Comparison of ENCODE assay signal across 8 mouse cellular contexts in the genomic region with DNA sequence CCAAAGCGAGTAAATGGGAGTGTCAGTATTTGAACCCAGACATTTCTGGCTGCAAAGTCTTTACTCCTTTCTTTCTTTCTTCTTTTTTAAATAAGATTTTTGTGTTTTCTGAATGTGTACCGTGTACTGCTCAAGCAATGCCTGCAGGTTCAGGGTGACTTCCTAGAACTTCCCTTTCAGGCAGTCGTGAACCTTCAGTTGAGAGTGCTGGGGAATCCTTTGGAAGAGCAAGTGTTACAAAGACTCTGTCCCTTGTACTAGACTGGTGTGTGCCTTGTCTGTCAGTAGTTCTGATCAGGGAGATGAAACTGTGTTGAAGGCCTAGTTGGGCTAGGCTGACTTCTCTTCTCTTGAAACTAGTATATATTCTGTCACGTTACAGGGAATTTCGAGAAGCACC. TPM values are rescaled to one million over a fixed set of nuclear protein-coding genes. Genes with fewer than 3 reads are reported as not detected.
DNase-seq lines count a peak whose midpoint lies in the region; ATAC-seq and TF ChIP-seq lines count a peak whose summit lies in the region.

No protein-coding gene starts in this region.

- DNase-seq in spleen, adult 2 months (ENCODE audit: low read depth in 1 of 2, low spot score in 2 of 2): no peak
- DNase-seq in spleen, adult 18-20 months: no peak
- no peak for DNase-seq in cerebellum, adult 9-10 months
- DNase-seq in adrenal gland, postnatal 25 days: no peak
- DNase-seq in gastrocnemius, postnatal 4 days (ENCODE audit: low spot score in 2 of 2): no peak

- WGBS in spleen, adult 2 months: 23% methylated on average over 5 of the region's 5 CpGs
- 43% methylated on average over 5 of the region's 5 CpGs for WGBS in limb, embryonic 12.5 days
- WGBS in stomach, embryonic 15.5 days: 36% methylated on average over 5 of the region's 5 CpGs

- H3K27me3 ChIP-seq in spleen, adult 2 months (ENCODE audit: control insufficient read depth, insufficient read depth, low read length): no peaks in the 10 kb centered on the region
- no peaks in the 10 kb centered on the region for H3K27me3 ChIP-seq in limb, embryonic 12.5 days
- H3K27me3 ChIP-seq in stomach, embryonic 15.5 days (replicated peaks): no peaks in the 10 kb centered on the region

- H3K4me3 ChIP-seq in spleen, adult 2 months (ENCODE audit: extremely low read depth, insufficient read depth, insufficient read length): peak overlapping the region; percentile 96; the same call in 1 of the 2 replicates
- H3K4me3 ChIP-seq in embryonic fibroblast, embryonic 13.5 days (ENCODE audit: insufficient read depth, low read length): peak overlapping the region; percentile 73
- peak overlapping the region; percentile 70 for H3K4me3 ChIP-seq in limb, embryonic 12.5 days (replicated peaks)
- peak overlapping the region; percentile 83 for H3K4me3 ChIP-seq in stomach, embryonic 15.5 days (replicated peaks)

- H3K9me3 ChIP-seq in limb, embryonic 12.5 days: no peaks in the 10 kb centered on the region
- no peaks in the 10 kb centered on the region for H3K9me3 ChIP-seq in stomach, embryonic 15.5 days

- H3K27ac ChIP-seq in spleen, adult 2 months (ENCODE audit: insufficient read depth, low read length): peak overlapping the region; percentile 99; the same call in 1 of the 2 replicates
- peak overlapping the region; percentile 98 for H3K27ac ChIP-seq in embryonic fibroblast, embryonic 13.5 days (ENCODE audit: insufficient read depth, low read length)
- H3K27ac ChIP-seq in limb, embryonic 12.5 days: peak overlapping the region; percentile 99
- peak overlapping the region; percentile 100 for H3K27ac ChIP-seq in stomach, embryonic 15.5 days

- no peak for TF ChIP-seq POLR2A in spleen, adult 2 months (IDR thresholded peaks at IDR 0.05; ENCODE audit: low read depth, low read length)
- no peak for TF ChIP-seq POLR2A in embryonic fibroblast, embryonic 13.5 days (IDR thresholded peaks at IDR 0.05; ENCODE audit: low read depth, low read length)

- TF ChIP-seq CTCF in spleen, adult 2 months (IDR thresholded peaks at IDR 0.05; ENCODE audit: extremely low read depth, insufficient read depth, insufficient read length, insufficient replicate concordance): no peak
- TF ChIP-seq CTCF in embryonic fibroblast, embryonic 13.5 days (IDR thresholded peaks at IDR 0.05; ENCODE audit: borderline replicate concordance, insufficient read depth, low read length): no peak

- peak overlapping the region; percentile 79 for H3K9ac ChIP-seq in limb, embryonic 12.5 days (replicated peaks)
- H3K9ac ChIP-seq in stomach, embryonic 15.5 days: peak overlapping the region; percentile 59

- no peak for ATAC-seq in limb, embryonic 12.5 days (ENCODE audit: insufficient number of reproducible peaks, insufficient read depth, low FRiP score, low TSS enrichment, low read depth)
- no peak for ATAC-seq in stomach, embryonic 15.5 days (ENCODE audit: insufficient read depth, low FRiP score, low read depth)

- peaks cover 4% of the 10 kb centered on the region; the same call in 1 of the 2 replicates for H3K4me1 ChIP-seq in spleen, adult 2 months (ENCODE audit: control insufficient read depth, insufficient read depth, insufficient read length)
- H3K4me1 ChIP-seq in embryonic fibroblast, embryonic 13.5 days (ENCODE audit: control insufficient read depth, insufficient read depth, low read length): no peaks in the 10 kb centered on the region
- H3K4me1 ChIP-seq in limb, embryonic 12.5 days (replicated peaks): peaks cover 5% of the 10 kb centered on the region
- H3K4me1 ChIP-seq in stomach, embryonic 15.5 days: 0 out of 2 replicates have a peak, but pooled peaks cover 3% of the 10 kb centered on the region

- peaks cover 4% of the 10 kb centered on the region; the same call in 1 of the 2 replicates for H3K36me3 ChIP-seq in spleen, adult 2 months (ENCODE audit: control insufficient read depth, insufficient read depth, low read length)
- peaks cover 44% of the 10 kb centered on the region for H3K36me3 ChIP-seq in limb, embryonic 12.5 days
- H3K36me3 ChIP-seq in stomach, embryonic 15.5 days: peaks cover 9% of the 10 kb centered on the region

- peak overlapping the region; percentile 79 for H3K4me2 ChIP-seq in limb, embryonic 12.5 days
- H3K4me2 ChIP-seq in stomach, embryonic 15.5 days: peak overlapping the region; percentile 78

RNA-seq across cellular contexts. Expression of gene Mrpl51, which starts 1.2 kb away (rescaled TPM):
- polyA plus RNA-seq in spleen, adult 2 months (2012; rRNA removed): 21.2 and 29.4 TPM in 2 replicates
- 76.2 and 76.9 TPM in 2 replicates for polyA plus RNA-seq in embryonic fibroblast, embryonic 13.5 days (2011; ENCODE audit: insufficient read length, low read depth, missing spikeins)
- 209 and 210 TPM in 2 replicates for polyA plus RNA-seq in limb, embryonic 12.5 days (2016; fragmentation: Nextera tagmentation; extraction: Ambion mirVana)
- polyA plus RNA-seq in stomach, embryonic 15.5 days (2015; fragmentation: Nextera tagmentation; extraction: Ambion mirVana): 231 and 236 TPM in 2 replicates
- total RNA-seq in adrenal gland, postnatal 25 days (2021): 158 and 198 TPM in 2 replicates
- 100 to 1,000 TPM; 206 to 218 TPM for total RNA-seq in gastrocnemius, postnatal 4 days (2021)

RNA-seq across cellular contexts. Expression of gene Ncapd2, which starts 1.3 kb away (rescaled TPM):
- 84.6 and 110 TPM in 2 replicates for polyA plus RNA-seq in spleen, adult 2 months (2012; rRNA removed)
- polyA plus RNA-seq in embryonic fibroblast, embryonic 13.5 days (2011; ENCODE audit: insufficient read length, low read depth, missing spikeins): 75.8 and 137 TPM in 2 replicates
- polyA plus RNA-seq in limb, embryonic 12.5 days (2016; fragmentation: Nextera tagmentation; extraction: Ambion mirVana): 224 and 227 TPM in 2 replicates
- 107 and 108 TPM in 2 replicates for polyA plus RNA-seq in stomach, embryonic 15.5 days (2015; fragmentation: Nextera tagmentation; extraction: Ambion mirVana)
- 35.6 and 48.3 TPM in 2 replicates for total RNA-seq in adrenal gland, postnatal 25 days (2021)
- 10 to 100 TPM; 66.1 to 68.8 TPM for total RNA-seq in gastrocnemius, postnatal 4 days (2021)

RNA-seq across cellular contexts. Expression of gene Vamp1, which starts 22.5 kb away (rescaled TPM):
- polyA plus RNA-seq in spleen, adult 2 months (2012; rRNA removed): 41.7 and 46.8 TPM in 2 replicates
- polyA plus RNA-seq in embryonic fibroblast, embryonic 13.5 days (2011; ENCODE audit: insufficient read length, low read depth, missing spikeins): 4.2 and 4.3 TPM in 2 replicates
- polyA plus RNA-seq in limb, embryonic 12.5 days (2016; fragmentation: Nextera tagmentation; extraction: Ambion mirVana): 6.3 and 7.4 TPM in 2 replicates
- polyA plus RNA-seq in stomach, embryonic 15.5 days (2015; fragmentation: Nextera tagmentation; extraction: Ambion mirVana): 6.0 and 6.3 TPM in 2 replicates
- 81.4 and 102 TPM in 2 replicates for total RNA-seq in adrenal gland, postnatal 25 days (2021)
- 1 to 10 TPM; 7.0 to 7.3 TPM for total RNA-seq in gastrocnemius, postnatal 4 days (2021)

RNA-seq across cellular contexts. Expression of gene Gapdh, which starts 26.6 kb away (rescaled TPM):
- polyA plus RNA-seq in spleen, adult 2 months (2012; rRNA removed): 1,160 and 1,333 TPM in 2 replicates
- polyA plus RNA-seq in embryonic fibroblast, embryonic 13.5 days (2011; ENCODE audit: insufficient read length, low read depth, missing spikeins): 571 and 859 TPM in 2 replicates
- polyA plus RNA-seq in limb, embryonic 12.5 days (2016; fragmentation: Nextera tagmentation; extraction: Ambion mirVana): 2,206 and 2,264 TPM in 2 replicates
- polyA plus RNA-seq in stomach, embryonic 15.5 days (2015; fragmentation: Nextera tagmentation; extraction: Ambion mirVana): 1,509 and 1,865 TPM in 2 replicates
- 1,475 and 1,510 TPM in 2 replicates for total RNA-seq in adrenal gland, postnatal 25 days (2021)
- total RNA-seq in gastrocnemius, postnatal 4 days (2021): 1,000 to 10,000 TPM; 5,945 to 6,079 TPM

RNA-seq across cellular contexts. Expression of gene Tapbpl, which starts 38.8 kb away (rescaled TPM):
- 24.4 and 38.0 TPM in 2 replicates for polyA plus RNA-seq in spleen, adult 2 months (2012; rRNA removed)
- 5.7 and 6.3 TPM in 2 replicates for polyA plus RNA-seq in embryonic fibroblast, embryonic 13.5 days (2011; ENCODE audit: insufficient read length, low read depth, missing spikeins)
- polyA plus RNA-seq in limb, embryonic 12.5 days (2016; fragmentation: Nextera tagmentation; extraction: Ambion mirVana): 2.0 and 2.8 TPM in 2 replicates
- 8.0 and 8.8 TPM in 2 replicates for polyA plus RNA-seq in stomach, embryonic 15.5 days (2015; fragmentation: Nextera tagmentation; extraction: Ambion mirVana)
- 7.6 and 9.8 TPM in 2 replicates for total RNA-seq in adrenal gland, postnatal 25 days (2021)
- 1 to 10 TPM; 2.4 to 3.4 TPM for total RNA-seq in gastrocnemius, postnatal 4 days (2021)
